Mouse (Mus musculus): Measurements from ENCODE around the gene Hsd17b13. TPM values are rescaled to one million over a fixed set of nuclear protein-coding genes. Genes with fewer than 3 reads are reported as not detected.
A peak's percentile ranks its signal among the peaks of the same experiment; 100 is the strongest.

Gene Hsd17b13
- total RNA-seq, 2 experiments from 2014 or later = not detected

DNA sequence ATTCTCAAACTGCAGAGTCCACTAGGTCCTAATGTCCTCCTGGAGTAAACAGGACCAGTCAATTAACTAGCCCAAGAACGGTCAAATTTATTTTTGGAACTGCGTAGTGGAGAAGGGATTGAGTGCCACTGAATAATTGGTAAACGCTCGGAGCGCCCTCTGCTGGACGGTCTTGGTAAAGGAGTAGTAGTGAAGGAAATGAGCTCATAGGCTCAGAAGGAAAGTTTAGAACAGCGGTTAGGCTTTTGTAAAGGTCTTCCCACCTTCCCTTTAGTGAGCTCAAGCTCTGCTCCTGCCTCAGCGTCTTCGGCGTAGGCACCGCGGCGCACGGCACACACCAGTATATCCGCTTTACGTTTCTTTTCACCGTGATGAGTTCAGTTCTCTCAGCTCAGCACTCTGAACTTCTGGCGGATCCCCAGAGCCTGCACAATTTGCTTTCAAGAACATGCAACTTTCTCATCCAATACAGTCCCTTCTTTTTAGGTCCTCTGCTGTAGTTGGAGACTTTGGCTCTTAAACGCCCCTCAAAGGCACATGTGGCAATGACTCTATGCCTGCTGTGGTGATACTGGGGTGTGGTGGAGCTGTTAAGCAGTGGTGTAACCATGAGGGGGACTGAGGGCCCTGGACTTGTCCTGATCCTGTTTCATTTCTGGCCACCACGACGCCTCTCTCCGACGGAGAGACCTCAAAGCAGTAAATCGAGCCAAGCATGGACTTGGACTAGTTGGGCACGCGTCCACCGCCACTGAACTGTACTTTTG, 49.6 kb downstream of the Hsd17b13 start:
- ATAC-seq (replicated peaks; ENCODE audit: poor library complexity, severe bottlenecking) = peak; percentile 88

DNA sequence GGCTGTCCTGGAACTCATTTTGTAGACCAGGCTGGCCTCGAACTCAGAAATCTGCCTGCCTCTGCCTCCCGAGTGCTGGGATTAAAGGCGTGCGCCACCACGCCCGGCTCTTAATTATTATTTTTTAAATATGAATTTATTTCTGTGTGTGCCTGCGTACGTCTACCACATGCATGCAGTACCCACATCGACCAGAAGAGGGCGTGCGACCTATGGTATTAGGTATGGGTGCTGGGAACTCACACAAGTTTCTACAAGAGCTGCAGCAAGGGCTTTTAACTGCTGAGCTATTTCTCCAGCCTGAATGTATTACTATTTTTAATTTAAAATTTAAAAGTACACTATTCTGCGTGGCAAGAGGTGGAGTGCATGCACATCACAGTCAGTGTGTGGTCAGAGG, 50.8 kb downstream of the Hsd17b13 start:
- ATAC-seq (replicated peaks; ENCODE audit: poor library complexity, severe bottlenecking) = peak; percentile 57

DNA sequence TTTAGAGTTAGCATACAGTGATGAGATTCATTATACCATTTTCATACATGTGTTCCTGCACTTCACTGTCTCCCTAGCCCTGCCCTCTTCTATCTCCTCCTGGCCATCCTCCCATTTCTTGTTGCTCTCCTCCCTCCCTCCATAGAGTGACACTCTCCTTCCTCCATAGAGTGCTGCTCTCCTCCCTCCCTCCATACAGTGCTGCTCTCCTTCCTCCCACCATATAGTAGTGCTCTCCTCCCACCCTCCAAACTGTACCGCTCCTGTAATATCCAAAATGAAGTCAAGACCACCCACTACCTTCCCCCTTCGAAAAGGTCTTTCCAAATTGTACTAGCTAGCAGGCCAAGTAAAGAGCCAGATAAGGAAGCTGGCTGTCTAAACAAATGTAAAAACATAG, 53.5 kb downstream of the Hsd17b13 start:
- no peak for ATAC-seq (replicated peaks; ENCODE audit: poor library complexity, severe bottlenecking)

DNA sequence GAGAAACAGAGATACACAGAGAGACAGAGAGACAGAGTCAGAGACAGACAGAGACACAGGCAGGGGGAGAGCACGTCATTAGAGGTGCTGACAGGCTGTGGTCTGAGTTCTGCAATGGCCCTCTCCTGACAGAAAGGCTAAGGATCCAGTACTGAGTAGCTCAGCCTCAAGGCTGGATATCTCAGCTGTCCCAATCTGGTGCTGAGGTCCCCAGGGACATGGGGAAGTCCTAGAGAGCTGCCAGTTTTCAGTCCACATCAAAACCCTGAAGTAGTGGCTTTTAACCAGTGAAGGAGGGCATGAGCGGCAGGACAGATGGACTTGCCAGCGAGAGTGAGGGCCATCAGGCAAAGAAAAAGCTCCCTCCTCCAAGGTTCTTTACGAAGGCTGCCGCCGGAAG, 54.1 kb downstream of the Hsd17b13 start:
- ATAC-seq (replicated peaks; ENCODE audit: poor library complexity, severe bottlenecking) = no peak

DNA sequence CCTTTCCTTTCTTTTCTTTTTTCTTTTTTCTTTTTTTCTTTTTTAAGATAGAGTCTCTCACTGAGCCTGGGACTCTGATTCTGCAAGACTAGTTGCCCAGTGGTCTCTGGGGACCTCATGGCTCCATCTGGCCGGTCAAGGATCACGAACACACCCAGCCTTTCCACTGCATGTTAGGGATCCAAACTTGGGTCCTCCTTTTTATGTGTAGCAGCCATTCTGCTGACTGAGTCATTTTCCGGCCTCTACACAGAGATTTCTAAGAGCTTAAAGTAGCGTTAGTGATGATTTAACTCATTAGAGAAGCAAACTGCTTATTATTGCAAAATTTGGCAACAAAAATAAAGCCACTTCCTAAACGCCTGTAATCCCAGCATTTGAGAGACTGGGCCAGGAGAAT, 54.8 kb downstream of the Hsd17b13 start:
- ATAC-seq (replicated peaks; ENCODE audit: poor library complexity, severe bottlenecking) = no peak

DNA sequence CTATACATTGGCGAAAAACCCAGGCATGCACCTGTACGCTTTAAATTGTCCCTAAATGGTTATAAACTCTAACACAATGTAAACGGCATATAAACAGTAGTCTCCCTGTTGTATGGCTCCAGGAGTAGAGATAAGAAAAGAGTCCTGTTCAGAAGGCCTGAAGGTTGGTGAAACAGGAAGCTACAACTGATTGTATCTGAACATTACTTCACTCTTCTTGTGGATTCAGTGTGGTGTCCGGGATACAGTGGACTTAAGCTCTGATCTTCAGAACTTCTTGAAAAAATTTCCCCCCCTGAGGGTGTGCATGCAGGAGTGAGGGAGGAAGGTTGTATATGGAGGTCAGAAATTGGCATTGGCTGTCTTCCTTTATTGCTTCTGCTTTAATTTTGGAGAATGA, 57.7 kb downstream of the Hsd17b13 start:
- peak; percentile 71 for ATAC-seq (replicated peaks; ENCODE audit: poor library complexity, severe bottlenecking)

DNA sequence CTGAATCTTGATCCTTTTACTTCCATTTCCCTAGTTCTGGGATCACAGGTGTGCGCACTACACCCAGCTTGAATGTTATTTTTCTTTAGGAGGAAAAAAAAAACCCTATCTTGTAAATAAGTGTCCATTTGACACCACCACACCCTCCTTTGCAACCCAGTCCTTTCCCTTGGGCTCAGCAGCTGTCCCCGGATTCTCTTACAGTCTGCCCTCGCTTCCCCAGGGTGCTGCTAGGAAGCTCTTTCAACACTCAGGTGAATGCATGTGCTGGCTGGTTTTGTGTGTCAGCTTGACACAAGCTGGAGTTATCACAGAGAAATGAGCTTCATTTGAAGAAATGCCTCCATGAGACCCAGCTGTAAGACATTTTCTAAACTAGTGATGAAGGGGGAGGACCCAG, 59.0 kb downstream of the Hsd17b13 start:
- no peak for ATAC-seq (replicated peaks; ENCODE audit: poor library complexity, severe bottlenecking)

DNA sequence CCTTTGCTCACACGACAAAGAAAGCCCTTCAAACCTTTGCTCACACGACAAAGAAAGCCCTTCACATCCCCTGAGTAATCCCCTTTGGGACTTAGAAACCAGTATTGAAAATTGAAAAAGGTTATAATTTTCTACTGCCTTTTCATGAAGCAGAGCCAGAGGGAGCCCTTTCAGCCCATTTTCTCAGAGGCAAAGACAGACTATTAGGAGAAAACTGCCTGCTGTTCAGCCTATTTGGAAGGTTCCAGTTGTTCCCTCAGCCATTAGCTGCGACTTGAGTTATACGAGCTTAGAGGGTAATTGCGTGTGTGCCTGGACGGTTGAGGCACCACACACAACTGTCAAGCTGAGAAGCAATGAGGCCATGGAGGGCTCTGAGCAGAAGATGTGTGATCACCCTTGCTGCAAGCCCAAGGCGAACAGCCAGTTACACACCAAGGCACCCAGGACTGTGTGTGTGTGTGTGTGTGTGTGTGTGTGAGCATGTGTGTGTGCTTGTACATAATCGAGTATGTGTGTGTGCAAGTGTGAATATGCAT, 59.8 kb downstream of the Hsd17b13 start:
- no peak for ATAC-seq (replicated peaks; ENCODE audit: poor library complexity, severe bottlenecking)

DNA sequence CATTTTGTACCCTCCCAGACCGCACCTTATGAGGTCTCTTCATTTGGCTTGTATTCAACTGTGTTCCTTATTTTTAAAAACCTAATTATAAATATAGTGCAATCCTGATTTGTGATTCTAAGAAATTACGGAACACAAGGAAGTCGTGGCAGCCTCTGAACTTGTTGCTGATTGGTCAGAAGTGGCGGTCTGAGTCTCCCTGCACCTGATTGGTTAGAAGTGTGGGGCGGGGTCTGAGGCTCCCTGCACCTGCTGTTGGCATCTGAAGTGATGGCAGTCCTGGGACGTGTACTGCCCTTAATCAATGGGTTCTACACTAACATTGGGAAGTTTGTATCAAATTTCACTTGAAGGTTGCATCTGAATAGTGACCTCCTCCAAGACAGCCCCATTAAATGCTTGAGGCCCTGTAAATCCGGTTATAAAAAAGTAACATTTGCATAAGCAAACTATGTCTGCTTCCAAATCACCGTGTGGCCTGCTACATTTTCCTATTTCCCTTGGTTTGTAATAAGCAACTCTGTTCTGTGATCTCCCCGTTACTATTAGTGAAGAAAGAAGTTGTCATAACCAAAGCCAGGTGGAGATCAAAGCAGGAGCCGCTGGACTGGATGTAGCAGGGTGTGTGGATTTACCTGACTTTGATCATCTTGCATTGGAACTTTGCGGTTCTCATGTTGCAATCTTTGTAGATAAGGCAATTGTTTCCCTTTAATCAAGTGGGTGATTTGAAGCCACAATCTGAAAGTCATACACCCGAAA, 60.4 kb downstream of the Hsd17b13 start:
- no peak for ATAC-seq (replicated peaks; ENCODE audit: poor library complexity, severe bottlenecking)

DNA sequence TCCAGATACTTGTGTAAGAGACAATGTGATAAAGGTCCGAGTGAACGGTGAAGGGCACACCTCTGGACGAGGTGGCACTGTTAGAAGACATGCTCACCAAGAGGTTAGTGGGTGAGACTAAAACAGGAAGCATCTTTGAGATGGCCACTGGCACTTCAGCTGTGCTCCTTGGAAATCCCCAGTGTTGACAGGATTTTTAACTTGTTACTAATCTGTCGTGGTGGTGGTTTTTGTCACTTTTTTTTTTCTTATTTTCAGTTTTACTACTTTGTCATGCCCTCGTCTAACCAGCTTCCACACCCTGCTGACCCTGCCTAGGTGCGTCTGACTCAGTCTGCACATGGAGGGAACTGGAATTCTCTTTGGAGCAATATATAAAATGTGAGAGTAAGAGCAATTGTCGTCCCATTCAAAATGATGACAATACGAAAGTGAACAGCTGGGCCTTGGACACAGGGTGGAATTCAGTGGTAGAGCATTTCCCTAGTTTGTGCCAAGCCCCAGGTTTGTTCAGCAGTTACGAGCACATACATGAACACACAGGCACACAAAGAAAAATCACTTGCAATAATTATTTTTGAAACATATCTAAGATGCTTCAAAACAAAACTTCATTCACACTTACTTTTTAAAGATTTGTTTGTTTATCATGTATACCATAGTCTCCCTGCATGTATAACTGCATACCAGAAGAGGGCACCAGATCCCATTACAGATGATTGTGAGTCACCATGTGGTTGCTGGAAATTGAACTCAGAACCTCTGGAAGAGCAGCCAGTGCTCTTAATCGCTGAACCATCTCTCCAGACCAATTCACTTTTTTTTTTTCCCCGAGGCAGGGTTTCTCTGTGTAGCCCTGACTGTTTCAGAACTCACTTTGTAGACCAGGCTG, 62.6 kb downstream of the Hsd17b13 start:
- ATAC-seq (replicated peaks; ENCODE audit: poor library complexity, severe bottlenecking) = no peak

DNA sequence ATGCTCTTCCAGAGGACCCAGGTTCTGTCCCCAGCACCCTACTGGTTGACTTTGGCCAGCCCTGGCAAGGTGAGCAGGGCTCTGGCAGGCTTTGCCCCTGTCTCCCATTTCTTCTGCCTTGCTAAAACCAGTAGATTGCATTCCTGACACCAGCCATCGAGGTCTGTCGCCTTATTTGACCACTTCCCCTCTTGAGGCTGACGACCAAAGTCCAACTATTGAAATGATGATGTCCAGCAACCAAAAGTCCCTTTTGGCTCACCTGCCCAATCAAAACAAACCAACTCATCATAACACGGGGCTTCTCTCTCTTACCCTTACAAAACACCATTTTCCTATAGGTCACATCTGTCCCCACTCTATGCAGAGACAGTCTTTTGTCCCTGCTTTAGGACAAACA, 64.1 kb downstream of the Hsd17b13 start:
- no peak for ATAC-seq (replicated peaks; ENCODE audit: poor library complexity, severe bottlenecking)

DNA sequence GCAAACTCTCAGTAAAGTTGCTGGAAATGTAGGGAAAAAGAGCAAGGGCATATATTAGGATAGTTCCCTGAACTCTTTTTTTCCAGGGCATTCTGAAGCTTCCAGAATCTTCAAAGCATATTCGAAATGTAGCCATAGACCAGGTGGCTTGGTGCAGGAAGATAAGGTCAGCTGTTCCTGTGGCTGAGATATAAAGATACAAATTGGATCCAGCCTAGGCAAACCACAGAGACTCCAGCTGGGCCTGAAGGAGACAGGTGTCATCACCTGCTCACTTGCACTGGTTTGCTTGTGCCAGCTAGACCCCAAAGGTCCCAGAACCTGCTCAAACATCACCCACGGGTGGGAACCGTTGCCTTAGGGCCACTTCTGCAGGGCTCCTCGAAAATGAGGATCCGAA, 65.7 kb downstream of the Hsd17b13 start:
- no peak for ATAC-seq (replicated peaks; ENCODE audit: poor library complexity, severe bottlenecking)

DNA sequence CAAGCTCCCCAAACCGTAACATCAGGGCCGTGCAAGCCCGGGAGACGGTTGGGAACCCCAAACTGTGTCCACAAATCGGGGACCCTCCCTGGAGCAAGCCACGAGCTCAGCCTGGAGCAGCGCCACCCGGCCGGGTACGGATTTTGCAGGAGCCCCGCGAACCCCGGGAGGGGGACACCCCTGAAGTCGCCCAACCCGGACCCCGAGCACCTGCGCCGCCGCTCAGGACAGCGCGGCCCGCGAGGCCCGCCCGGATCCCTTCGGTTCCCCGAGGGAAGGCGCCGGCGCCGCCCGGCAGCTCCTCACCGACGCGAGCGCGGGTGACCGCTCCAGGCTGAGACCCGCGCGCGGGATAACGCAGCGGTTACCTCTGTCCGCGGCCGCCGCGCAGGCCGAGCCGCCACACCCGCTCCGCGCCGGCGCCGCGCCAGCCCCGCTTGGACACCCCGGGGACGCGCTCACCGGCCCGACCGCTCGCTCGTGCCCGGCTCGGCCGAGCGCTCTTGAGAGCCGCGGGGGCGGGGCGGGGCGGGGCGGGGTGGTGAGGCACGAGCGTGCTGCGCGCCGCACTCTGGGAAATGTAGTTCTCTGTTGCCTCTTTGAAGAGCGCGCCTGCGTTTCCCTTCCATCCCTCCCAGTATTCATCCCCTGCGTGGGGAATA, 66.3 kb downstream of the Hsd17b13 start, which contains the start of gene Klhl8:
TSS of gene Klhl8 (minus strand) at position 512 of the 662 bp plus-strand sequence.
- peak; percentile 85 for ATAC-seq (replicated peaks; ENCODE audit: poor library complexity, severe bottlenecking)

DNA sequence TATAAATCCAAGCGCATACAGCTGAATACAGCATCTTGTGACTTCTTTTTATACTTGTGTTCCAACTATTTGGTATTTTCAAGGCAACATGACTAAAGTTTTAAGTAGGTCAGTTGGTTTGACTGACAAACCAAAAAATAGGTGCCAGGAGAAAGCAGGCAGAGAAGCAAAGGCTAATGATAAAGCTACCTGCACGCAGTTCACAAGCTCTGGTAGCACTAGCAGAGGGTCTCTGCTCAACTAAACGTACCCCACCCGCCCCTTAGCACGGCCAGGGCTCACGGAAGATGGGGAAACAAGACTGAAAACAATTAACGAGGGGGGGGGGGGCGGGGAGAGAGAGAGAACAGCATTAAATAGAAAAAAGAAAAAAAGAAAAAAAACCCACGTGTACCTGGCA, 67.1 kb downstream of the Hsd17b13 start:
- ATAC-seq (replicated peaks; ENCODE audit: poor library complexity, severe bottlenecking) = no peak

DNA sequence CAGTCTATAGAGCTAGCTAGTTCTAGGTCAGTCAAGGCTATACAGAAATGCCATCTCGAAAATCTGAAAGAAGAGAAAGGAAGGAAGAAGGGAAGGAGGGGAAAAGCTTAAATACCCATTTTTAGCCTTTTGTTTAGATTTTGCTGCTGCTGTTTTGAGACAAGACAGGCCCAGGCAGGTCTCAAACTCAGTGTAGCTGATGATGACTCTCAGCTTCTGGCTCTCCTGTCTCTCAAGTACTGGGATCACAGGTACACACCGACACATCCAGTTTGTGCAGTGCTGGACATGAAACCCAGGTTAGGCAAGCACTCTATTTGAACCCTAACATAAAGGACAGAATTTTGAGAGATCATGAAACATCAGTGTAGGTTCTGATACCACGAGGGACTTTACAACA, 67.7 kb downstream of the Hsd17b13 start:
- no peak for ATAC-seq (replicated peaks; ENCODE audit: poor library complexity, severe bottlenecking)

DNA sequence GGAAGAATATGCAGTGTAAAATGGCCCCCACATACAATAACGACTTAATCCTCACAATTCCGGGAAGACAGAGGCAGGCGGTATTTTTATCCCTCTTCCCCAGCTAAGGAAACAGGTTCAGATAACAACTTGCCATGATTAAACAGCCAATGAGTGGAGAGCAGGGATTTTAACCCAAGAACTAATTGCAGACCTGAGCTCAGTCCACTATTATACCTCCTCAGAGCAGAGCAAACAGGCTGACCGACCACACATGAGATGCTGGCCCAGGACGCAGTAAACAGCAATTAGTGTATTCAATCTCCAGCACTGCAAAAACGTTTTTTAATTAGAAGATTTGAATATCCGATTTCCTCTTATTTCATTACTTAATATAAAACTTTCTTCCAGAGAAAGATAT, 68.4 kb downstream of the Hsd17b13 start:
- ATAC-seq (replicated peaks; ENCODE audit: poor library complexity, severe bottlenecking) = no peak

DNA sequence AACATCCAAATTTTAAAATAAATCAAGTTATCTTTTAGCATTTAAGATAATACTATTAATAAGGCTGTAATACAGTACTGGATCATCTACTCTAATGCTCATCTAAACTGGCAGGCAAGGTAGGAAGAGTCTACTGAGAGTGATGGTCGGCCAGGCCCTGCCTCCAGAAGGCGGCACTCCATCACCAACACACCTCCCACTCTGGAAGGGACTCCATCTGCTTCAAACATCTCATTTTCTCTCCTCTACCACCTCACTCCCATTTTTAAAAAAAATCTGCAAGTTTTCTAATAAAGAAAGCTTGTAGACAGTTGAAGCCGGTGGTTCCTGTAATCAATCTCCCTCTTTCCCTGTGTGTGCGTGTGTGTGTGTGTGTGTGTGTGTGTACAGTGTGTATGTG, 69.4 kb downstream of the Hsd17b13 start:
- ATAC-seq (replicated peaks; ENCODE audit: poor library complexity, severe bottlenecking) = no peak

DNA sequence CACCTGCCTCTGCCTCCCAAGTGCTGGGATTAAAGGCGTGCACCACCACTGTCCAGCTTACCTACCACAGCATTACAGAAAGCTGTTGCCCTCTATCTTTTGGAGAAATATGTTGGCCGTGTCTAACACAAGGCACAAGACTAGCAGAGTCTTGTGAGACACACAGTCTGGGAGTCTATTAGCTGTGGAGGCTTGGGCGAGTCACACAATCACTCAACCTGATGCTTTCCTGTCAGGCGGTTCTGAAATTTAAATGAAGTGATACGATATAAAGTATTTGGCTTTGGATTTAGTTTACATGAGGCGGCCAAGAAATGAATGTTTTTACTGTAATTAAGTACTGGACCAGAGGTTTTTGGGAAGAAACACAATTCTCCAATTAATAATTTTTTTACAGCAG, 71.0 kb downstream of the Hsd17b13 start:
- no peak for ATAC-seq (replicated peaks; ENCODE audit: poor library complexity, severe bottlenecking)
